In the genomic region with DNA sequence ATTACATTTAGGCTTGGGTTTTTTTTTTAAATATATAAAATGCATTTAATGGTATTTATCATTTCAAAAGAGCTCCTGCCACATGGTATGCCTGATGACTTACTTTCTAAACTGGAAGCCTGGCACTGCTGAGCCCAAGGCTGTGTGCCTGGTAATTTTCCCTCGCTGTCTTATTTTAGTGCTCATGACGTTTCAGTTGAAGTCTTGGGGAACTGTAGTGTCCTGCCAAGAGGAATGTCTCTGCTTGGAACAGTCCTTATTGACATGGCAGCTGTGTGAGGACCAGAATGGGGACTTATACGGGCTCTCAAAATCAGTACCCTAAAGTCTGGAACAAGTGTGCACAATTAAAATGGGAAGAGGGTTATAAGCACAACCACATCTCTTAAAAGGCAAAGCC, we compare ENCODE assay signal across 20 mouse cellular contexts. TPM values are rescaled to one million over a fixed set of nuclear protein-coding genes. Genes with fewer than 3 reads are reported as not detected.
DNase-seq lines count a peak whose midpoint lies in the region; ATAC-seq lines count a peak whose summit lies in the region.
"Had no signal": no experiment of that assay in that cellular context is flagged by ENCODE, and none has a peak within 500 bp of the region (broad histone marks: within the 10 kb centered on the region; RNA-seq: fewer than 3 reads in every experiment).

No protein-coding gene starts in this region.

- no peak overlapping the region for H3K27ac ChIP-seq in midbrain, embryonic 10.5 days (replicated peaks)
- H3K27ac ChIP-seq in midbrain, embryonic 16.5 days (ENCODE audit: low read length), result no peak overlapping the region
- H3K27ac ChIP-seq in embryonic facial prominence, embryonic 13.5 days, result peak overlapping the region; percentile 51
- H3K27ac ChIP-seq: forebrain, embryonic 12.5 days; kidney, embryonic 15.5 days; limb, embryonic 12.5 days; liver, embryonic 13.5 days had no signal

- H3K27me3 ChIP-seq in midbrain, embryonic 10.5 days (ENCODE audit: low read depth, poor library complexity, severe bottlenecking), result peaks cover 100% of the 10 kb centered on the region
- H3K27me3 ChIP-seq in midbrain, embryonic 16.5 days (ENCODE audit: control insufficient read depth, insufficient read depth, low read depth, low read length), result peaks cover 79% of the 10 kb centered on the region
- H3K27me3 ChIP-seq in embryonic facial prominence, embryonic 13.5 days, result peaks cover 69% of the 10 kb centered on the region

- ATAC-seq in midbrain, embryonic 16.5 days, result no peak
- ATAC-seq in embryonic facial prominence, embryonic 13.5 days (ENCODE audit: insufficient number of reproducible peaks, insufficient read depth, low FRiP score, low TSS enrichment, low read depth), result no peak
- ATAC-seq: inflammation-experienced regulatory T-cells, adult 6 months; lung, postnatal 0 days had no signal

- no peak overlapping the region for H3K4me3 ChIP-seq in midbrain, embryonic 10.5 days
- H3K4me3 ChIP-seq in midbrain, embryonic 16.5 days (ENCODE audit: low read depth, low read length), result no peak overlapping the region
- H3K4me3 ChIP-seq in embryonic facial prominence, embryonic 13.5 days, result no peak overlapping the region
- H3K4me3 ChIP-seq: forebrain, embryonic 12.5 days; kidney, embryonic 15.5 days; limb, embryonic 12.5 days; liver, embryonic 13.5 days had no signal

- intact Hi-C loops in gastrocnemius, postnatal 14 days (cut with DNase I; ENCODE audit: low total_unique reads), result no loop called here

- no peaks in the 10 kb centered on the region for H3K9me3 ChIP-seq in midbrain, embryonic 10.5 days (replicated peaks)
- H3K9me3 ChIP-seq in midbrain, embryonic 16.5 days (replicated peaks; ENCODE audit: control insufficient read depth, low read length, poor library complexity, severe bottlenecking), result no peaks in the 10 kb centered on the region; the same call in 1 of the 2 replicates
- H3K9me3 ChIP-seq in embryonic facial prominence, embryonic 13.5 days, result no peaks in the 10 kb centered on the region
- H3K9me3 ChIP-seq: forebrain, embryonic 12.5 days; kidney, embryonic 15.5 days; limb, embryonic 12.5 days; liver, embryonic 13.5 days had no signal

- WGBS in midbrain, embryonic 10.5 days, result 3% methylated on average over 3 of the region's 3 CpGs
- WGBS in midbrain, embryonic 16.5 days, result 2% methylated on average over 3 of the region's 3 CpGs
- 7% methylated on average over 3 of the region's 3 CpGs for WGBS in embryonic facial prominence, embryonic 13.5 days

- peaks cover 53% of the 10 kb centered on the region for H3K4me1 ChIP-seq in midbrain, embryonic 10.5 days
- peaks cover 5% of the 10 kb centered on the region; the same call in 1 of the 2 replicates for H3K4me1 ChIP-seq in midbrain, embryonic 16.5 days (ENCODE audit: control insufficient read depth, insufficient read depth, low read length)
- peaks cover 54% of the 10 kb centered on the region for H3K4me1 ChIP-seq in embryonic facial prominence, embryonic 13.5 days

- no peaks in the 10 kb centered on the region for H3K36me3 ChIP-seq in midbrain, embryonic 10.5 days
- H3K36me3 ChIP-seq in midbrain, embryonic 16.5 days (ENCODE audit: control insufficient read depth, insufficient read depth, low read length), result no peaks in the 10 kb centered on the region
- H3K36me3 ChIP-seq in embryonic facial prominence, embryonic 13.5 days, result 0 out of 2 replicates have a peak, but pooled peaks cover under 1% of the 10 kb centered on the region
- H3K36me3 ChIP-seq: forebrain, embryonic 12.5 days; kidney, embryonic 15.5 days; liver, embryonic 13.5 days had no signal

- DNase-seq in gastrocnemius, adult 18-20 months (ENCODE audit: low spot score), result peak; percentile 77
- no peak for DNase-seq in gastrocnemius, postnatal 14 days
- peak; percentile 19 for DNase-seq in midbrain, embryonic 10.5 days (ENCODE audit: low spot score)
- peak; percentile 30 for DNase-seq in retina, postnatal 1 day
- no peak for DNase-seq in kidney, adult 18-20 months
- DNase-seq in lung, adult 18-20 months, result no peak
- DNase-seq: cerebellum, adult 11 months; heart, postnatal 14 days; liver, embryonic 13.5 days; right cerebral cortex, adult 18-20 months; thymus, postnatal 4 days had no signal

- H3K4me2 ChIP-seq in midbrain, embryonic 16.5 days (ENCODE audit: low read length), result no peak overlapping the region
- H3K4me2 ChIP-seq in embryonic facial prominence, embryonic 13.5 days, result peak overlapping the region; percentile 82
- H3K4me2 ChIP-seq: forebrain, embryonic 12.5 days; heart, embryonic 11.5 days; kidney, embryonic 15.5 days; limb, embryonic 12.5 days; liver, embryonic 13.5 days had no signal

- H3K9ac ChIP-seq in midbrain, embryonic 16.5 days (ENCODE audit: low read depth, low read length), result no peak overlapping the region
- no peak overlapping the region for H3K9ac ChIP-seq in embryonic facial prominence, embryonic 13.5 days
- H3K9ac ChIP-seq: forebrain, embryonic 12.5 days; kidney, embryonic 15.5 days; limb, embryonic 12.5 days; liver, embryonic 13.5 days had no signal

RNA-seq across cellular contexts. Expression of a gene that starts 5.2 kb away (rescaled TPM):
- total RNA-seq in gastrocnemius, adult 18-20 months (2021), result 10 to 100 TPM; 68.5 to 72.6 TPM
- total RNA-seq in gastrocnemius, postnatal 14 days (2021), result 10 to 100 TPM; 43.5 to 46.4 TPM
- 8.3 and 8.5 TPM in 2 replicates for polyA plus RNA-seq in midbrain, embryonic 10.5 days (2016; fragmentation: Nextera tagmentation; extraction: Ambion mirVana)
- polyA plus RNA-seq in midbrain, embryonic 16.5 days (2015; fragmentation: Nextera tagmentation; extraction: Ambion mirVana), result 0.41 and 0.62 TPM in 2 replicates
- 34.3 and 35.0 TPM in 2 replicates for polyA plus RNA-seq in embryonic facial prominence, embryonic 13.5 days (2015; fragmentation: Nextera tagmentation; extraction: Ambion mirVana)
- total RNA-seq: monocyte, adult 5-6 weeks had no signal
- polyA plus RNA-seq: inflammation-experienced regulatory T-cells, adult 6 months had no signal

Comparison
In these comparisons a context has a peak if more than half of its experiments do, and no peak if none do; other contexts are left out.
1. DNase-seq: peak in gastrocnemius, adult 18-20 months (single experiment), midbrain, embryonic 10.5 days (single experiment) and retina, postnatal 1 day (single experiment); none in gastrocnemius, postnatal 14 days (single experiment), kidney, adult 18-20 months (single experiment) and lung, adult 18-20 months (0 of 2).